Mouse (Mus musculus) ES-E14 (cell line): Measurements from ENCODE around the gene Ube2h.

Experiments used
- CHD2 ChIP-seq: IDR thresholded peaks from 2 replicates; pipeline ENCODE4 v1.6.1; 2014; ENCODE audit warnings: mild to moderate bottlenecking, low read depth, low read length, inconsistent platforms
- HCFC1 ChIP-seq: IDR thresholded peaks from 2 replicates; pipeline ENCODE4 v1.6.1; 2012; ENCODE audit warnings: low read length, inconsistent platforms, borderline replicate concordance; ENCODE audit not compliant: insufficient read depth
- ZNF384 ChIP-seq: IDR thresholded peaks from 2 replicates; pipeline ENCODE4 v1.6.1; 2012; ENCODE audit warnings: low read depth, low read length, inconsistent platforms

DNA sequence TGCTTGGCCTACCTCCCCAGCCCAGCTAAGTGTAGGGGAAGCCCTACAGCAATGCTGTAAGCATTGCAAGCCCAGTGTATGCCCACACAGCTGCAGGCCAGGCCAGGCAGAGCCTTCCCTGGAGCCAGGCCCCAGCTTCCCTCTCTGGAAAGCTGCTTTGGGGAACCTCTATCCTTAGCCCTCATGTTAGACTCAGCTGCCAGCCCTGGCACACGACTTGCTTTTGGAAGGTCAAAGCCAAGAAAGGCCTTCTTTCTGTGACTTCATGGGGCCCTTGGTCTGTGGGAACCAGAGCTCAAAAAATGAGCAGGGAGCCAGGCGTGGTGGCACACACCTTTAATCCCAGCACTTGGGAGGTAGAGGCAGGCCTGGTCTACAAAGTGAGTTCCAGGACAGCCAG lies 142.7 kb downstream of the Ube2h start:
- TF ChIP-seq CHD2 (no peak), HCFC1 (no peak), ZNF384 (no peak)
